Mouse (Mus musculus) ES-Bruce4 (cell line): ENCODE data around the gene Xpo4.

Experiments
- CTCF ChIP-seq: IDR thresholded peaks from one replicate; pipeline ENCODE4 v1.8.1; 2011; ENCODE audit warnings: low read depth, low read length
- POLR2A ChIP-seq: IDR thresholded peaks from one replicate; pipeline ENCODE4 v1.8.1; 2011; ENCODE audit warnings: low read length; ENCODE audit not compliant: insufficient read depth

- TF ChIP-seq CTCF (no peak), POLR2A (no peak)
Observed at GRCm38 (mm10) chr14:57555471-57556070, 109.7 kb downstream of the Xpo4 start.
